Mouse (Mus musculus) embryonic fibroblast, embryonic 13.5 days (primary cell): ENCODE results near the gene Six4. TPM values are rescaled to one million over a fixed set of nuclear protein-coding genes. Genes with fewer than 3 reads are reported as not detected.
A peak's percentile ranks its signal among the peaks of the same experiment; 100 is the strongest.
"Not testable (repeated sequence)": the region's sequence is repeated elsewhere in the genome, so short reads cannot be mapped to it uniquely, and the experiment has no call there.

Source experiments
- H3K27ac ChIP-seq: 2 replicates; pipeline ENCODE4 v1.5.1; 2012; ENCODE audit warnings: low read length, control low read depth, inconsistent platforms; ENCODE audit not compliant: insufficient read depth
- H3K4me1 ChIP-seq: 2 replicates; pipeline ENCODE4 v1.6.1; 2011; ENCODE audit warnings: low read length; ENCODE audit not compliant: control insufficient read depth, insufficient read depth
- H3K4me3 ChIP-seq: 2 replicates; pipeline ENCODE4 v1.5.1; 2011; ENCODE audit warnings: mild to moderate bottlenecking, control low read depth, low read length; ENCODE audit not compliant: insufficient read depth
- CTCF ChIP-seq: IDR thresholded peaks from 2 replicates; pipeline ENCODE4 v1.5.1; 2011; ENCODE audit warnings: mild to moderate bottlenecking, control low read depth, low read length, moderate library complexity, borderline replicate concordance; ENCODE audit not compliant: insufficient read depth
- POLR2A ChIP-seq: IDR thresholded peaks from 2 replicates; pipeline ENCODE4 v1.6.1; 2011; ENCODE audit warnings: low read depth, mild to moderate bottlenecking, control low read depth, low read length, moderate library complexity
- polyA plus RNA-seq: library from polyadenylated mRNA; stranded (reverse); fragments of >200 nt; gene quantifications from 2 replicates; pipeline ENCODE4 v1.2.4, GENCODE M21; 2011; ENCODE audit warnings: low read depth; ENCODE audit not compliant: missing spikeins, insufficient read length

The Six4 gene
- polyA plus RNA-seq: 7.8 and 12.5 TPM in 2 replicates

- H3K4me1 ChIP-seq: peaks cover 4% of the 10 kb centered on the region; the same call in 1 of the 2 replicates
- H3K4me3 ChIP-seq: peak within 1 kb of the TSS; percentile 53
- H3K27ac ChIP-seq: peak within 1 kb of the TSS; percentile 76
- TF ChIP-seq CTCF: no peak
- TF ChIP-seq POLR2A: peak; percentile 90
Observed at GRCm38 (mm10) chr12:73113196-73113595, at the start of gene Six4. Gene Six4 (minus strand): TSS chr12:73113456.

GRCm38 (mm10) chr12:73162408-73163181 lies 49.3 kb upstream of the Six4 start:
- H3K4me3 ChIP-seq: no peak overlapping the region
- no peak for TF ChIP-seq CTCF
- no peak for TF ChIP-seq POLR2A
- 0 out of 2 replicates have a peak, but pooled peaks cover 3% of the 10 kb centered on the region for H3K4me1 ChIP-seq
- H3K27ac ChIP-seq: no peak overlapping the region

DNA sequence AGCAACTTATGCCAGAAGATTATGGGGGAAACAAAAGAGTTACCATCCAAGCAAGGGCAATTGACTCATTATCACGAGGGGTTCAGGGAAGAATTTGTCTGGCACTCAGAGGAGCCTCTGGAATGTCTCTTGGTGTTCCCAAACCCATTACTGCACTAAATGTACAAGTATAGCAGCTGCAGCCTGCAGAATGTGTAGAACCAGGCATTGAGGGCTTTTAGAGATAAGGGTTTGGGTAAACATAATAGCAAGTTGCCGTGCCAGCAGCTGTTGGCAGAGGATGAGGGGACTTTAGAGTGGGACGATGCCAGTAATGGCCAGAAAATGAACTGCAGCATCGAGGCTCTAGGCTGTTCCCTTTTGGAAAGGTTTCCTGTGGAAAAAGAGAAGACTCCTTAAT lies 47.1 kb upstream of the Six4 start:
- TF ChIP-seq POLR2A: no peak
- no peak for TF ChIP-seq CTCF
- Histone ChIP-seq H3K27ac (no peak overlapping the region), H3K4me1 (0 out of 2 replicates have a peak, but pooled peaks cover 3% of the 10 kb centered on the region), H3K4me3 (no peak overlapping the region)

GRCm38 (mm10) chr12:73154150-73154549 lies 40.9 kb upstream of the Six4 start:
- Histone ChIP-seq H3K27ac (no peak overlapping the region), H3K4me3 (no peak overlapping the region), H3K4me1 (no peaks in the 10 kb centered on the region)
- TF ChIP-seq CTCF (no peak), POLR2A (no peak)

DNA sequence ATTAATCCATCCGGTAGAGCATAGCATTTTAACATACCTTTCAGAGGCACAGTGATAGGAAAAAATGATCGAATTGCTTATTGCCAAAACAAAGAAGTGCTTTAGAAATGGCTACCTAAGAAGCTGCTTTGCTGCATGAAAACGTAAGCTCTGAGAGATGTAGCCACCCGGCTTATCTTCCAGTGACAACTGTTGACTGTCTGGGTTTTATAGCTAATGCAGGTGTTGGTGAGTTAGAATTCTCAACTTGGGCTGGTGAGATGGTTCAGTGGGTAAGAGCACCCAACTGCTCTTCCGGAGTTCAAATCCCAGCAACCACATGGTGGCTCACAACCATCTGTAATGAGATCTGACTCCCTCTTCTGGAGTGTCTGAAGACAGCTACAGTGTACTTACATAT lies 37.8 kb upstream of the Six4 start:
- not testable (repeated sequence) for H3K27ac ChIP-seq, H3K4me3 ChIP-seq, H3K4me1 ChIP-seq

DNA sequence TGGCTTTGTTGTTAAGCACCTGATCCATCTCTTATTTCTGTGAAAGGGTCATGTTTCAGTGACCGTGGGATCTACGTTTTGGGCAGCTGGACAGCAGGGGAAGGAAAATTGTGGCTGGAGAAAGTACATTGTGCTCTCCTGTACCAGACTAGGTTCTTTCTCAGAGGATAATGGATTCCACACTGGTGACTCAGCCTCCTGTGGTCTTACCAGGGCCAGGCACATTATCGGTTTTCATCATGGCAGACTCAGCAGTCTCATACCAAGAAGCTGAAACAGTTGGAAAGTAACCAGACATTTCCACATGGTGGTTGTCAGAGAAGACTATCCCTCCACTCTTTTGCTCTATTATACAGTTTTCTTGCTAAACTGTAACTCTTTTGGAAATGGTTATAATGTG lies 34.0 kb upstream of the Six4 start:
- TF ChIP-seq CTCF: no peak
- TF ChIP-seq POLR2A: no peak
- Histone ChIP-seq H3K4me1 (peaks cover 6% of the 10 kb centered on the region), H3K27ac (peak overlapping the region; percentile 90), H3K4me3 (no peak overlapping the region)

GRCm38 (mm10) chr12:73140732-73141131 lies 27.5 kb upstream of the Six4 start:
- Histone ChIP-seq H3K4me3 (no peak overlapping the region), H3K4me1 (no peaks in the 10 kb centered on the region; the same call in 1 of the 2 replicates), H3K27ac (no peak overlapping the region)
- TF ChIP-seq CTCF (no peak), POLR2A (no peak)

- Histone ChIP-seq H3K27ac (no peak overlapping the region), H3K4me3 (peak overlapping the region; percentile 27), H3K4me1 (no peaks in the 10 kb centered on the region)
- TF ChIP-seq POLR2A (no peak), CTCF (no peak)
Observed at GRCm38 (mm10) chr12:73125250-73125649, 12.0 kb upstream of the Six4 start.

- no peaks in the 10 kb centered on the region for H3K4me1 ChIP-seq
- TF ChIP-seq POLR2A (peak; percentile 87), CTCF (no peak)
- H3K27ac ChIP-seq: peak within 1 kb of the TSS; percentile 48
- H3K4me3 ChIP-seq: peak within 1 kb of the TSS; percentile 77
Observed at GRCm38 (mm10) chr12:73123093-73124041, 10.1 kb upstream of the Six4 start, which contains the start of gene Mnat1. Gene Mnat1 (plus strand): TSS chr12:73123717.
